Mouse (Mus musculus) erythroblast, embryonic 14.5 days (primary cell): ENCODE results near the gene Bag6.

Source experiments
- GATA1 ChIP-seq: IDR thresholded peaks from 2 replicates; pipeline ENCODE4 v1.6.1; 2012; ENCODE audit warnings: low read length, inconsistent platforms, mixed read lengths
- TAL1 ChIP-seq: IDR thresholded peaks from 3 replicates; pipeline ENCODE4 v1.6.1; 2012; ENCODE audit warnings: low read length, inconsistent platforms, mixed read lengths

GRCm38 (mm10) chr17:35088151-35088550 lies 46.8 kb upstream of the Bag6 start:
- TF ChIP-seq GATA1 (no peak), TAL1 (no peak)
